Mouse (Mus musculus): ENCODE data around the gene Vmn1r89. TPM values are rescaled to one million over a fixed set of nuclear protein-coding genes. Genes with fewer than 3 reads are reported as not detected.

The Vmn1r89 gene
- polyA plus RNA-seq (2014; fragmentation: Nextera tagmentation; extraction: Ambion mirVana): not detected in 2 replicates

DNA sequence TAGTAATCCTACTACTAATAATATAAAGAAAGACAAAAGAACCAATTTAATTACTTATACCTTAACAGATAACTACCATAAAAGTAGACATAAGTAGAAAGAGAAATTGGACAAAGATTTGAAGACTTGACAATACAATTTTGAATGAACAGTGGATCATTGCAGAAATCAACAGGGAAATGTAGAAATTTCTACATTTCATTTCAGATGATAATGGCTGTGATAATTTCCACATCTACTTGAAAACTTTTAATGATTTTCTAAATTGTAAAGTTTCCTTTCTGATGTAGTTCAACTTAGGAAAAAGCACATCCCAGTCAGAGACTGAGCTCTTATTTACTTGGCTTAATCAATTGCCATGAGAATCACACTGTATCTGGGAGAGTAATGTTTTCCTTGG is at the start of gene Vmn1r89:
Vmn1r89 (plus strand) TSS at position 301 of the 400 bp plus-strand sequence.
- Histone ChIP-seq H3K9me3 (ENCODE audit: control insufficient read depth, low read length) (peaks cover 3% of the 10 kb centered on the region; the same call in 1 of the 2 replicates), H3K27ac (replicated peaks; ENCODE audit: low read depth, low read length) (no peak within 1 kb of the TSS), H3K27me3 (ENCODE audit: control insufficient read depth, insufficient read depth, low read length) (no peaks in the 10 kb centered on the region), H3K9ac (replicated peaks; ENCODE audit: low read length) (no peak within 1 kb of the TSS), H3K4me1 (ENCODE audit: control insufficient read depth, insufficient read depth, low read length) (no peaks in the 10 kb centered on the region), H3K4me2 (ENCODE audit: low read length) (no peak within 1 kb of the TSS), H3K36me3 (ENCODE audit: control insufficient read depth, insufficient read depth, low read length) (no peaks in the 10 kb centered on the region), H3K4me3 (replicated peaks; ENCODE audit: low read depth, low read length) (no peak within 1 kb of the TSS)
- ATAC-seq (ENCODE audit: low FRiP score, low TSS enrichment): no peak
- DNase-seq: no peak

DNA sequence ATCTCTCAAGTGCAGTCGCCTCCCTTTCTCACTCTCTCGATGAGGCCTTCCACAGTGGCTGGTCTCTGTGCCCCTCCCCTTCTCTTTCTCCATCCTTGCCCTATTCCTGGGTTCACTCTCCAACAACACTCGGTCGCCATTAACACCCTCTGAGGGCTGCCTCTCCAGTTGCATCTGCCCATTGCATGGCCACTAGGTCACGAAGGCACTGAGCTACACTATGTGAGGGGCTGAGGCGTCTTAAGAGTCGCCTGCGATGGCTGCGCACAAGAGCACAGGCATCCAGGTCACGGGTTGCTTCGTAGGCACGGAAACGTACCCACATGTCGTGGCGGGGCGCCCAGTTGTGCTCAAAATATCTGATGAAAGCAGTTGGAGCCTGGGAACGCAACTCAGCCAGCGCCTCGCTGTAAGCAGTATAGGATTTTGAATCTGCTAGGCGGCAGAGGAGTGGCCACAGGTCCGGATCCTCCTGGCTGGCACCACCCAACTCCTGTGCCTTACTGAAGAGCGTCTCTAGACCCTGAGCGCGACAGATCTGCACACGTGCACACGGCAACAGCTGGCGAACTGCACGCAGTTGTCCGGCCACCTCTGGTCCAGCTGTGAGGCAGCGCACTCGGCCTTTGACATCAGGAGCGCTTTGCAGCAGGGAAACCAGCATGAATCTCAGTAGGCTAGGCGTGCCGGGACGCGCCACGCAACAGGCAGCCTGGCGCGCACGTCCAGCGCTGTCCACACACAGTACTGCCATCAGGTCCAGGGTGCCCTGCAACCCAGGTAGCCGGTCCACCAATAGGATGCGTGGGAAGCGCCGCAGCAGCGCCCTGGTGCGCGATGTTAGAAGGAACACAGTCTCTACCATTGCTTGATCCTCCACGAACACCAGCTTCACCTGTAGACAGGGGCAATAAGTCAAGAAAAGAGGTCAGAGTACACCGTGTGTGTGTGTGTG is 48.2 kb downstream of the Vmn1r89 start:
- Histone ChIP-seq H3K27me3 (ENCODE audit: control insufficient read depth, insufficient read depth, low read length) (no peaks in the 10 kb centered on the region), H3K36me3 (ENCODE audit: control insufficient read depth, insufficient read depth, low read length) (no peaks in the 10 kb centered on the region), H3K4me3 (replicated peaks; ENCODE audit: low read depth, low read length) (no peak overlapping the region), H3K4me2 (ENCODE audit: low read length) (no peak overlapping the region), H3K9ac (replicated peaks; ENCODE audit: low read length) (no peak overlapping the region), H3K4me1 (ENCODE audit: control insufficient read depth, insufficient read depth, low read length) (no peaks in the 10 kb centered on the region), H3K9me3 (ENCODE audit: control insufficient read depth, low read length) (no peaks in the 10 kb centered on the region), H3K27ac (replicated peaks; ENCODE audit: low read depth, low read length) (no peak overlapping the region)
- ATAC-seq (ENCODE audit: low FRiP score, low TSS enrichment) (no peak; the same call in 1 of the 2 replicates), DNase-seq (no peak)
- 45% methylated on average over 50 of the region's 50 CpGs for whole genome bisulfite sequencing

DNA sequence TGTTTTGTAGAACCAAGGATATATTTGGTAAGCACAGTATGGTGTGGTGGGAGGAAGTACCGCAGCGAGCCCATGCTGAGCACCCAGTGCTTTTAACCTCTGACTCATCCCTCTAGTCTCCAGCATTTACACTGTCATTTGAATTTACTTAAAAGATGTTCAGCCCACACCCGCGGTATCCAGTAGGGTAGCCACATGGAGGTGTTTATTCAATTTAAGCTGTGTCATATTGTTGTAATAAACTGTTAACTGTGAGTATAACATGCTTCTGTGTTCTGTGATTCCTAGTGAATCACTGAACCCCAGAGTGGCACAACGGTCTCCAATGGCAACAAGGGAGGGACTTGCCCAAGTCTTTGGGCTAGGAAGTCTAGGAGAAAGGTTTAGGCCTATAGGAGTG is 51.0 kb downstream of the Vmn1r89 start:
- H3K9me3 ChIP-seq (ENCODE audit: control insufficient read depth, low read length): no peaks in the 10 kb centered on the region
- H3K4me3 ChIP-seq (replicated peaks; ENCODE audit: low read depth, low read length): no peak overlapping the region
- H3K9ac ChIP-seq (replicated peaks; ENCODE audit: low read length): no peak overlapping the region
- H3K27ac ChIP-seq (replicated peaks; ENCODE audit: low read depth, low read length): no peak overlapping the region
- no peak overlapping the region for H3K4me2 ChIP-seq (ENCODE audit: low read length)
- no peak for DNase-seq
- ATAC-seq (ENCODE audit: low FRiP score, low TSS enrichment): no peak
- H3K27me3 ChIP-seq (ENCODE audit: control insufficient read depth, insufficient read depth, low read length): no peaks in the 10 kb centered on the region
- 86% methylated on average over 5 of the region's 5 CpGs for WGBS
- H3K36me3 ChIP-seq (ENCODE audit: control insufficient read depth, insufficient read depth, low read length): no peaks in the 10 kb centered on the region
- H3K4me1 ChIP-seq (ENCODE audit: control insufficient read depth, insufficient read depth, low read length): no peaks in the 10 kb centered on the region

DNA sequence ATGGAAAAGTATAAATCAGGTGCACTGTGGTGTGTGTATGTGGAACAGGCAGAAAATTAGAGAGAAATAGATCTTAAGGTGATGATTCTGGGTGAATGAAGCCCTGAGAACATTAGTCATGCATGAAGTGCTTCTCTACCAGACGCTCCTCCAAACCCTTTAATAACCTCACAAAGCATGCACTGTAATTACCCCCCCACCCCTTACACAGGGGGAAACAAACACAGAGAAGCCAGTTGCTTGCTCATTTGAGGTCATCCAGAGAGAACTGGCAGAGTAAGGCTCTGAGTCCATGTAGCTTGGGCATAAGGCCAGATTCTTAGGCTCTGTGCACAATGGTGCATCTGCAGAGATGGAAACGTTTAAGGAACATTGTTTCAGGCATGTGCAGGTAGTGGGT is 51.6 kb downstream of the Vmn1r89 start:
- Histone ChIP-seq H3K27me3 (ENCODE audit: control insufficient read depth, insufficient read depth, low read length) (no peaks in the 10 kb centered on the region), H3K4me2 (ENCODE audit: low read length) (no peak overlapping the region), H3K9ac (replicated peaks; ENCODE audit: low read length) (no peak overlapping the region), H3K9me3 (ENCODE audit: control insufficient read depth, low read length) (no peaks in the 10 kb centered on the region), H3K36me3 (ENCODE audit: control insufficient read depth, insufficient read depth, low read length) (peaks cover 3% of the 10 kb centered on the region; the same call in 1 of the 2 replicates), H3K27ac (replicated peaks; ENCODE audit: low read depth, low read length) (no peak overlapping the region), H3K4me3 (replicated peaks; ENCODE audit: low read depth, low read length) (no peak overlapping the region), H3K4me1 (ENCODE audit: control insufficient read depth, insufficient read depth, low read length) (no peaks in the 10 kb centered on the region)
- DNase-seq (peak; percentile 6), ATAC-seq (ENCODE audit: low FRiP score, low TSS enrichment) (no peak)
- WGBS: 66% methylated on average over 2 of the region's 2 CpGs

DNA sequence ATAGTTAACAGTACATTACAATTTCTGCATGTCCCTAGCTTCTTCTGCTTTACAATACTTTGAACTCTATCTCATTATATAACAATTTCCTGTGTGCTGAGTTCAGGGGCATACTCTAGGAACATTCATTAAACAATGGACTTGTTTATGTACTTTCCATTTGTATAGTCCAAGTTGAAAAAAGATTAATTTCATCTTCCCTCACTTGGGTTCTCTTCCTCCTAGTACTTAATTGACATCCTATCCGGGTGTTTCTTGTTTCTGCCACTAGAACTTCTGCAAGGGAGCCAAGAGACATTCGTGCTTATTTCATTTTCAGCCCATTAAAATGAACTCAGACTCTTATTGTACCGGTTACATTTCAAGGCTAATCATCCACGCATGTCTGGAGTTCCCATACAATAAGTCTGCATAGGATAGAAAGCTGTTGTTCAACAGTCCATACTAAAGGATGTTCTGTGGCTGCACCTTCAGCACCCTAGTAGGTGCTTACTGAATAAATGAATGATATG is 56.0 kb downstream of the Vmn1r89 start:
- Histone ChIP-seq H3K27ac (replicated peaks; ENCODE audit: low read depth, low read length) (no peak overlapping the region), H3K9ac (replicated peaks; ENCODE audit: low read length) (no peak overlapping the region), H3K4me2 (ENCODE audit: low read length) (no peak overlapping the region), H3K4me3 (replicated peaks; ENCODE audit: low read depth, low read length) (no peak overlapping the region), H3K4me1 (ENCODE audit: control insufficient read depth, insufficient read depth, low read length) (no peaks in the 10 kb centered on the region), H3K9me3 (ENCODE audit: control insufficient read depth, low read length) (no peaks in the 10 kb centered on the region), H3K27me3 (ENCODE audit: control insufficient read depth, insufficient read depth, low read length) (no peaks in the 10 kb centered on the region), H3K36me3 (ENCODE audit: control insufficient read depth, insufficient read depth, low read length) (peaks cover 3% of the 10 kb centered on the region; the same call in 1 of the 2 replicates)
- DNase-seq (no peak), ATAC-seq (ENCODE audit: low FRiP score, low TSS enrichment) (no peak)
- WGBS: 90% methylated on average over 4 of the region's 4 CpGs

DNA sequence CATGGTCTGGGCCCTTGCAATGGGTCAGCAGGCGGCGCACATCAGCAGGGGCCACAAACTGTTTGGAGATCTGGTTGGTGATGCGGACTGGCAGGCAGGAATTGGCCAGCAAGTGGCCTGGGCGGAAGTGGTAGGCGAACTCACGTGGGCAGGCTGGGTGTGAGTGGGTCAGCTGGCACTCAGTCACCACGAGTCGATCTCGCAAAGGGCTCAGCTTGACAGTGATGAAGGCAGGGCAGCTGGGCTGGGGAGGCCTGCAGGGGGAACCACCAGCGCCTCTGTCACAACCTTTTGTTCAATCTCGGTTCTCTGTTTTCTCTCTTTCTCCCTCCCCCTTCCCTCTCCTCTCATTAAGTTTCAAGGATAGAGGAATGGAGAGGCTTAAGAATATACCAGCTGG is 56.6 kb downstream of the Vmn1r89 start:
- ATAC-seq (ENCODE audit: low FRiP score, low TSS enrichment): no peak
- 79% methylated on average over 11 of the region's 11 CpGs for WGBS

More for the DNA sequence above, 56.6 kb downstream of the Vmn1r89 start:
- Histone ChIP-seq H3K4me3 (replicated peaks; ENCODE audit: low read depth, low read length) (no peak overlapping the region), H3K9me3 (ENCODE audit: control insufficient read depth, low read length) (no peaks in the 10 kb centered on the region), H3K36me3 (ENCODE audit: control insufficient read depth, insufficient read depth, low read length) (peaks cover 9% of the 10 kb centered on the region; the same call in 1 of the 2 replicates), H3K4me2 (ENCODE audit: low read length) (no peak overlapping the region), H3K27me3 (ENCODE audit: control insufficient read depth, insufficient read depth, low read length) (no peaks in the 10 kb centered on the region), H3K4me1 (ENCODE audit: control insufficient read depth, insufficient read depth, low read length) (no peaks in the 10 kb centered on the region), H3K27ac (replicated peaks; ENCODE audit: low read depth, low read length) (no peak overlapping the region), H3K9ac (replicated peaks; ENCODE audit: low read length) (no peak overlapping the region)
- no peak for DNase-seq

Other genes starting within 250 kb of the Vmn1r89 start
- 12.0 and 14.4 TPM in 2 replicates for gene Zfp324, start 247.2 kb upstream of the Vmn1r89 start, polyA plus RNA-seq (2014; fragmentation: Nextera tagmentation; extraction: Ambion mirVana)
- gene Zfp446, start 235.2 kb upstream of the Vmn1r89 start, polyA plus RNA-seq (2014; fragmentation: Nextera tagmentation; extraction: Ambion mirVana): 8.7 and 8.9 TPM in 2 replicates
- gene Slc27a5, start 214.8 kb upstream of the Vmn1r89 start, polyA plus RNA-seq (2014; fragmentation: Nextera tagmentation; extraction: Ambion mirVana): 0.24 and 0.31 TPM in 2 replicates
- gene Trim28, start 213.9 kb upstream of the Vmn1r89 start, polyA plus RNA-seq (2014; fragmentation: Nextera tagmentation; extraction: Ambion mirVana): 293 and 309 TPM in 2 replicates
- 42.4 and 42.5 TPM in 2 replicates for gene Zbtb45, start 203.0 kb upstream of the Vmn1r89 start, polyA plus RNA-seq (2014; fragmentation: Nextera tagmentation; extraction: Ambion mirVana)
- gene Chmp2a, start 178.2 kb upstream of the Vmn1r89 start, polyA plus RNA-seq (2014; fragmentation: Nextera tagmentation; extraction: Ambion mirVana): 188 and 205 TPM in 2 replicates
- 149 and 181 TPM in 2 replicates for gene Ube2m, start 174.7 kb upstream of the Vmn1r89 start, polyA plus RNA-seq (2014; fragmentation: Nextera tagmentation; extraction: Ambion mirVana)
- gene Mzf1, start 158.3 kb upstream of the Vmn1r89 start, polyA plus RNA-seq (2014; fragmentation: Nextera tagmentation; extraction: Ambion mirVana): 6.1 and 7.6 TPM in 2 replicates
- 0.09 TPM in 1 of 2 replicates, not detected in the other for gene Vmn1r85, start 117.8 kb upstream of the Vmn1r89 start, polyA plus RNA-seq (2014; fragmentation: Nextera tagmentation; extraction: Ambion mirVana)
- not detected in 2 replicates for gene Vmn1r86, start 93.1 kb upstream of the Vmn1r89 start, polyA plus RNA-seq (2014; fragmentation: Nextera tagmentation; extraction: Ambion mirVana)
- not detected in 2 replicates for gene Vmn1r87, start 72.9 kb upstream of the Vmn1r89 start, polyA plus RNA-seq (2014; fragmentation: Nextera tagmentation; extraction: Ambion mirVana)
- not detected in 2 replicates for gene Vmn1r88, start 53.5 kb upstream of the Vmn1r89 start, polyA plus RNA-seq (2014; fragmentation: Nextera tagmentation; extraction: Ambion mirVana)
- gene Lig1, start 64.3 kb downstream of the Vmn1r89 start, polyA plus RNA-seq (2014; fragmentation: Nextera tagmentation; extraction: Ambion mirVana): 32.3 and 37.4 TPM in 2 replicates
- 5.4 and 7.0 TPM in 2 replicates for gene Zswim9, start 65.7 kb downstream of the Vmn1r89 start, polyA plus RNA-seq (2014; fragmentation: Nextera tagmentation; extraction: Ambion mirVana)
- gene Pla2g4c, start 111.6 kb downstream of the Vmn1r89 start, polyA plus RNA-seq (2014; fragmentation: Nextera tagmentation; extraction: Ambion mirVana): 0.51 and 1.5 TPM in 2 replicates
- gene Cabp5, start 185.1 kb downstream of the Vmn1r89 start, polyA plus RNA-seq (2014; fragmentation: Nextera tagmentation; extraction: Ambion mirVana): not detected in 2 replicates
- gene Bsph1, start 237.8 kb downstream of the Vmn1r89 start, polyA plus RNA-seq (2014; fragmentation: Nextera tagmentation; extraction: Ambion mirVana): not detected in 2 replicates

All from midbrain, embryonic 14.5 days (tissue).